Mouse (Mus musculus): ENCODE data around the gene Zfand3. TPM values are rescaled to one million over a fixed set of nuclear protein-coding genes. Genes with fewer than 3 reads are reported as not detected.
A peak's percentile ranks its signal among the peaks of the same experiment; 100 is the strongest.

Zfand3 gene
- polyA plus RNA-seq, 1 experiment, result 69.3 TPM

- Histone ChIP-seq H3K36me3 (ENCODE audit: control insufficient read depth, insufficient read depth, low read length, poor library complexity, severe bottlenecking) (no peaks in the 10 kb centered on the region), H3K27ac (ENCODE audit: insufficient read depth, low read length) (no peak overlapping the region), H3K9me3 (replicated peaks; ENCODE audit: control insufficient read depth, insufficient read depth, low read length, poor library complexity, severe bottlenecking) (no peaks in the 10 kb centered on the region), H3K4me3 (ENCODE audit: low read depth, low read length) (no peak overlapping the region), H3K9ac (ENCODE audit: low read depth, poor library complexity, severe bottlenecking) (no peak overlapping the region), H3K4me1 (ENCODE audit: control insufficient read depth, insufficient read depth, low read length) (no peaks in the 10 kb centered on the region), H3K27me3 (ENCODE audit: control insufficient read depth, insufficient read depth, low read length, poor library complexity, severe bottlenecking) (no peaks in the 10 kb centered on the region)
- no peak for TF ChIP-seq CTCF (IDR thresholded peaks at IDR 0.05; ENCODE audit: low read depth, low read length)
- TF ChIP-seq POLR2A (IDR thresholded peaks at IDR 0.05; ENCODE audit: insufficient read depth, low read length), result no peak
- TF ChIP-seq EP300 (IDR thresholded peaks at IDR 0.05; ENCODE audit: insufficient read depth, low read depth, low read length), result no peak
Observed at GRCm38 (mm10) chr17:30101801-30102200, 97.3 kb downstream of the Zfand3 start.

- Histone ChIP-seq H3K27ac (ENCODE audit: insufficient read depth, low read length) (no peak overlapping the region), H3K36me3 (ENCODE audit: control insufficient read depth, insufficient read depth, low read length, poor library complexity, severe bottlenecking) (no peaks in the 10 kb centered on the region)
- TF ChIP-seq POLR2A (IDR thresholded peaks at IDR 0.05; ENCODE audit: insufficient read depth, low read length) (no peak), CTCF (IDR thresholded peaks at IDR 0.05; ENCODE audit: low read depth, low read length) (no peak), EP300 (IDR thresholded peaks at IDR 0.05; ENCODE audit: insufficient read depth, low read depth, low read length) (no peak)
Observed at GRCm38 (mm10) chr17:30103005-30103404, 98.5 kb downstream of the Zfand3 start.

GRCm38 (mm10) chr17:30103641-30104165, 99.2 kb downstream of the Zfand3 start:
- H3K36me3 ChIP-seq (ENCODE audit: control insufficient read depth, insufficient read depth, low read length, poor library complexity, severe bottlenecking), result no peaks in the 10 kb centered on the region
- H3K4me1 ChIP-seq (ENCODE audit: control insufficient read depth, insufficient read depth, low read length), result no peaks in the 10 kb centered on the region
- H3K9me3 ChIP-seq (replicated peaks; ENCODE audit: control insufficient read depth, insufficient read depth, low read length, poor library complexity, severe bottlenecking), result no peaks in the 10 kb centered on the region
- H3K9ac ChIP-seq (ENCODE audit: low read depth, poor library complexity, severe bottlenecking), result no peak overlapping the region
- no peak overlapping the region for H3K27ac ChIP-seq (ENCODE audit: insufficient read depth, low read length)
- TF ChIP-seq POLR2A (IDR thresholded peaks at IDR 0.05; ENCODE audit: insufficient read depth, low read length) (no peak), EP300 (IDR thresholded peaks at IDR 0.05; ENCODE audit: insufficient read depth, low read depth, low read length) (no peak), CTCF (IDR thresholded peaks at IDR 0.05; ENCODE audit: low read depth, low read length) (no peak)
- no peaks in the 10 kb centered on the region for H3K27me3 ChIP-seq (ENCODE audit: control insufficient read depth, insufficient read depth, low read length, poor library complexity, severe bottlenecking)
- H3K4me3 ChIP-seq (ENCODE audit: low read depth, low read length), result no peak overlapping the region

More at GRCm38 (mm10) chr17:30103005-30103404, 98.5 kb downstream of the Zfand3 start:
- Histone ChIP-seq H3K4me1 (ENCODE audit: control insufficient read depth, insufficient read depth, low read length) (no peaks in the 10 kb centered on the region), H3K9me3 (replicated peaks; ENCODE audit: control insufficient read depth, insufficient read depth, low read length, poor library complexity, severe bottlenecking) (no peaks in the 10 kb centered on the region), H3K27me3 (ENCODE audit: control insufficient read depth, insufficient read depth, low read length, poor library complexity, severe bottlenecking) (no peaks in the 10 kb centered on the region), H3K4me3 (ENCODE audit: low read depth, low read length) (no peak overlapping the region), H3K9ac (ENCODE audit: low read depth, poor library complexity, severe bottlenecking) (no peak overlapping the region)

GRCm38 (mm10) chr17:30105369-30105768, 100.8 kb downstream of the Zfand3 start:
- no peak overlapping the region for H3K4me3 ChIP-seq (ENCODE audit: low read depth, low read length)
- no peaks in the 10 kb centered on the region for H3K4me1 ChIP-seq (ENCODE audit: control insufficient read depth, insufficient read depth, low read length)
- no peak overlapping the region for H3K27ac ChIP-seq (ENCODE audit: insufficient read depth, low read length)
- H3K9ac ChIP-seq (ENCODE audit: low read depth, poor library complexity, severe bottlenecking), result no peak overlapping the region
- H3K27me3 ChIP-seq (ENCODE audit: control insufficient read depth, insufficient read depth, low read length, poor library complexity, severe bottlenecking), result no peaks in the 10 kb centered on the region
- no peaks in the 10 kb centered on the region for H3K36me3 ChIP-seq (ENCODE audit: control insufficient read depth, insufficient read depth, low read length, poor library complexity, severe bottlenecking)
- no peak for TF ChIP-seq POLR2A (IDR thresholded peaks at IDR 0.05; ENCODE audit: insufficient read depth, low read length)
- TF ChIP-seq EP300 (IDR thresholded peaks at IDR 0.05; ENCODE audit: insufficient read depth, low read depth, low read length), result no peak
- peak; percentile 51 for TF ChIP-seq CTCF (IDR thresholded peaks at IDR 0.05; ENCODE audit: low read depth, low read length)
- no peaks in the 10 kb centered on the region for H3K9me3 ChIP-seq (replicated peaks; ENCODE audit: control insufficient read depth, insufficient read depth, low read length, poor library complexity, severe bottlenecking)

GRCm38 (mm10) chr17:30110678-30111077, 106.1 kb downstream of the Zfand3 start:
- Histone ChIP-seq H3K4me3 (ENCODE audit: low read depth, low read length) (no peak overlapping the region), H3K27me3 (ENCODE audit: control insufficient read depth, insufficient read depth, low read length, poor library complexity, severe bottlenecking) (no peaks in the 10 kb centered on the region), H3K9ac (ENCODE audit: low read depth, poor library complexity, severe bottlenecking) (no peak overlapping the region), H3K4me1 (ENCODE audit: control insufficient read depth, insufficient read depth, low read length) (peaks cover 2% of the 10 kb centered on the region), H3K9me3 (replicated peaks; ENCODE audit: control insufficient read depth, insufficient read depth, low read length, poor library complexity, severe bottlenecking) (no peaks in the 10 kb centered on the region), H3K27ac (ENCODE audit: insufficient read depth, low read length) (no peak overlapping the region), H3K36me3 (ENCODE audit: control insufficient read depth, insufficient read depth, low read length, poor library complexity, severe bottlenecking) (no peaks in the 10 kb centered on the region)
- TF ChIP-seq CTCF (IDR thresholded peaks at IDR 0.05; ENCODE audit: low read depth, low read length) (no peak), EP300 (IDR thresholded peaks at IDR 0.05; ENCODE audit: insufficient read depth, low read depth, low read length) (no peak), POLR2A (IDR thresholded peaks at IDR 0.05; ENCODE audit: insufficient read depth, low read length) (no peak)

GRCm38 (mm10) chr17:30111556-30111955, 107.0 kb downstream of the Zfand3 start:
- TF ChIP-seq CTCF (IDR thresholded peaks at IDR 0.05; ENCODE audit: low read depth, low read length) (no peak), EP300 (IDR thresholded peaks at IDR 0.05; ENCODE audit: insufficient read depth, low read depth, low read length) (no peak), POLR2A (IDR thresholded peaks at IDR 0.05; ENCODE audit: insufficient read depth, low read length) (no peak)
- no peaks in the 10 kb centered on the region for H3K9me3 ChIP-seq (replicated peaks; ENCODE audit: control insufficient read depth, insufficient read depth, low read length, poor library complexity, severe bottlenecking)

More at GRCm38 (mm10) chr17:30111556-30111955, 107.0 kb downstream of the Zfand3 start:
- no peaks in the 10 kb centered on the region for H3K27me3 ChIP-seq (ENCODE audit: control insufficient read depth, insufficient read depth, low read length, poor library complexity, severe bottlenecking)
- peaks cover 2% of the 10 kb centered on the region for H3K4me1 ChIP-seq (ENCODE audit: control insufficient read depth, insufficient read depth, low read length)
- H3K27ac ChIP-seq (ENCODE audit: insufficient read depth, low read length), result no peak overlapping the region
- no peak overlapping the region for H3K4me3 ChIP-seq (ENCODE audit: low read depth, low read length)
- no peaks in the 10 kb centered on the region for H3K36me3 ChIP-seq (ENCODE audit: control insufficient read depth, insufficient read depth, low read length, poor library complexity, severe bottlenecking)
- H3K9ac ChIP-seq (ENCODE audit: low read depth, poor library complexity, severe bottlenecking), result no peak overlapping the region

Data from ES-Bruce4 (cell line).